8 mouse cellular contexts compared by ENCODE assay signal in the genomic region with DNA sequence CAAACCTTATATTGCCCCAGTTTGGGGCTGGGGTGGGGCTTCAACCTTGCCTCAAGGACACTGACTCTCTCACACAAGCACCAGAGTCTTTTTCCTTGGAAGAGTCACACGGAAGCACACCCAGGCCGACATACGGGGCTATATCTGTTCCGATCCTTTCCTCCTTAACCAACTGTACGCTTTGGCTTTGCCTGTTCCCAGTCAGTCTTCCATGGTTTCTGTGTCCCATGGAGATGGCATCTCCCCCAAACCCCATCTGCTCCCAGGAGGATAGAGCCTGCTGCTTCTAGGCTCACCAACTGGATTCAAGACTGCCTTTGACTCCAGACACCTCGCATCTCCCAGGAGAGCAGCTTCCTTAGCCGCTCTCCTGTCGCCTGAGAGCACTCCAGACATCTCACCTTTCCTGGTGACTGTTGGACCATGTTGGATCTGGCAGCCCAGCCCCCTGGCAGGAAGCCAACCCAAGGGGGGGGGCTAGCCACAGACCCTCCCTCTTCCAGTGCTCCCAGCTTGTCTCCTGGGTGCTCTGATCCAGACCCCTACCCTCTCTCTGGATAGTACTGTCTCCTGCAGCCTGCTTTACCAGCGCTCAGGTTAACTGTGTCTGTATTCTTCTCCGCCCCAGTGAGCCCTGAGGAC. TPM values are rescaled to one million over a fixed set of nuclear protein-coding genes. Genes with fewer than 3 reads are reported as not detected.
DNase-seq lines count a peak whose midpoint lies in the region; ATAC-seq and TF ChIP-seq lines count a peak whose summit lies in the region.
"Had no signal": no experiment of that assay in that cellular context is flagged by ENCODE, and none has a peak within 500 bp of the region (broad histone marks: within the 10 kb centered on the region; RNA-seq: fewer than 3 reads in every experiment).

No protein-coding gene starts in this region.

- TF ChIP-seq CTCF in lung, embryonic 14.5 days (IDR thresholded peaks at IDR 0.05; ENCODE audit: low read depth), result no peak

- H3K27me3 ChIP-seq in lung, embryonic 14.5 days (ENCODE audit: insufficient read depth, low read length), result peaks cover 41% of the 10 kb centered on the region
- peaks cover 58% of the 10 kb centered on the region for H3K27me3 ChIP-seq in embryonic facial prominence, embryonic 12.5 days
- H3K27me3 ChIP-seq in hindbrain, embryonic 13.5 days, result peaks cover 64% of the 10 kb centered on the region
- peaks cover 10% of the 10 kb centered on the region for H3K27me3 ChIP-seq in neural tube, embryonic 14.5 days (ENCODE audit: control insufficient read depth, insufficient read depth, low read length)

- no peak for DNase-seq in lung, embryonic 14.5 days
- DNase-seq in lung, postnatal 36 days, result no peak
- DNase-seq in ovary, adult 18-20 months (ENCODE audit: low spot score), result no peak
- no peak for DNase-seq in urinary bladder, postnatal 4 days (ENCODE audit: low spot score in 2 of 2)
- DNase-seq: right cerebral cortex, postnatal 14 days had no signal

- no peaks in the 10 kb centered on the region for H3K36me3 ChIP-seq in lung, embryonic 14.5 days (ENCODE audit: insufficient read depth)
- H3K36me3 ChIP-seq in embryonic facial prominence, embryonic 12.5 days, result no peaks in the 10 kb centered on the region
- no peaks in the 10 kb centered on the region for H3K36me3 ChIP-seq in hindbrain, embryonic 13.5 days
- H3K36me3 ChIP-seq in neural tube, embryonic 14.5 days (ENCODE audit: control insufficient read depth, insufficient read depth, low read length), result no peaks in the 10 kb centered on the region

- peak overlapping the region; percentile 60 for H3K4me3 ChIP-seq in lung, embryonic 14.5 days (ENCODE audit: low read depth, low read length)
- H3K4me3 ChIP-seq in embryonic facial prominence, embryonic 12.5 days, result peak overlapping the region; percentile 69; the same call in 1 of the 2 replicates
- peak overlapping the region; percentile 59 for H3K4me3 ChIP-seq in hindbrain, embryonic 13.5 days
- H3K4me3 ChIP-seq in neural tube, embryonic 14.5 days (ENCODE audit: low read depth, low read length), result peak overlapping the region; percentile 52

- no peaks in the 10 kb centered on the region; the same call in 1 of the 2 replicates for H3K4me1 ChIP-seq in lung, embryonic 14.5 days (ENCODE audit: insufficient read depth)
- peaks cover 3% of the 10 kb centered on the region; the same call in 1 of the 2 replicates for H3K4me1 ChIP-seq in embryonic facial prominence, embryonic 12.5 days
- H3K4me1 ChIP-seq in hindbrain, embryonic 13.5 days (replicated peaks), result peaks cover 38% of the 10 kb centered on the region
- peaks cover 8% of the 10 kb centered on the region; the same call in 1 of the 2 replicates for H3K4me1 ChIP-seq in neural tube, embryonic 14.5 days (ENCODE audit: control insufficient read depth, insufficient read depth, low read length)

- no peak overlapping the region for H3K9ac ChIP-seq in lung, embryonic 14.5 days
- no peak overlapping the region for H3K9ac ChIP-seq in embryonic facial prominence, embryonic 12.5 days
- H3K9ac ChIP-seq in hindbrain, embryonic 13.5 days, result no peak overlapping the region
- no peak overlapping the region; the same call in 1 of the 2 replicates for H3K9ac ChIP-seq in neural tube, embryonic 14.5 days (replicated peaks; ENCODE audit: low read depth, low read length)

- peak overlapping the region; percentile 93; the same call in 1 of the 2 replicates for H3K4me2 ChIP-seq in lung, embryonic 14.5 days
- peak overlapping the region; percentile 95; the same call in 1 of the 2 replicates for H3K4me2 ChIP-seq in embryonic facial prominence, embryonic 12.5 days (replicated peaks)
- peak overlapping the region; percentile 92 for H3K4me2 ChIP-seq in hindbrain, embryonic 13.5 days
- peak overlapping the region; percentile 93 for H3K4me2 ChIP-seq in neural tube, embryonic 14.5 days (ENCODE audit: low read depth, low read length)

- no peak for ATAC-seq in lung, embryonic 14.5 days (ENCODE audit: insufficient read depth)
- ATAC-seq in embryonic facial prominence, embryonic 12.5 days (ENCODE audit: insufficient number of reproducible peaks, insufficient read depth, low FRiP score, low TSS enrichment), result no peak
- no peak for ATAC-seq in hindbrain, embryonic 13.5 days (ENCODE audit: low FRiP score)
- no peak for ATAC-seq in neural tube, embryonic 14.5 days (ENCODE audit: low read depth)

- no peaks in the 10 kb centered on the region for H3K9me3 ChIP-seq in lung, embryonic 14.5 days (ENCODE audit: low read depth, low read length)
- H3K9me3 ChIP-seq in embryonic facial prominence, embryonic 12.5 days, result no peaks in the 10 kb centered on the region
- H3K9me3 ChIP-seq in hindbrain, embryonic 13.5 days, result no peaks in the 10 kb centered on the region
- H3K9me3 ChIP-seq in neural tube, embryonic 14.5 days (ENCODE audit: control insufficient read depth, low read length), result no peaks in the 10 kb centered on the region

- H3K27ac ChIP-seq in lung, embryonic 14.5 days (ENCODE audit: low read depth), result no peak overlapping the region
- no peak overlapping the region for H3K27ac ChIP-seq in embryonic facial prominence, embryonic 12.5 days
- no peak overlapping the region for H3K27ac ChIP-seq in hindbrain, embryonic 13.5 days
- no peak overlapping the region for H3K27ac ChIP-seq in neural tube, embryonic 14.5 days (ENCODE audit: low read depth, low read length)

- WGBS in lung, embryonic 14.5 days, result 49% methylated on average over 10 of the region's 10 CpGs
- WGBS in embryonic facial prominence, embryonic 12.5 days, result 60% methylated on average over 10 of the region's 10 CpGs
- WGBS in hindbrain, embryonic 13.5 days, result 60% methylated on average over 10 of the region's 10 CpGs
- 55% methylated on average over 10 of the region's 10 CpGs for WGBS in neural tube, embryonic 14.5 days

RNA-seq across cellular contexts. Expression of a gene that starts 38.2 kb away (rescaled TPM):
- polyA plus RNA-seq in lung, embryonic 14.5 days (2014; fragmentation: Nextera tagmentation; extraction: Ambion mirVana), result 0.11 and 0.17 TPM in 2 replicates
- polyA plus RNA-seq in embryonic facial prominence, embryonic 12.5 days (2016; fragmentation: Nextera tagmentation; extraction: Ambion mirVana), result 2.2 and 3.1 TPM in 2 replicates
- polyA plus RNA-seq in hindbrain, embryonic 13.5 days (2015; fragmentation: Nextera tagmentation; extraction: Ambion mirVana), result 54.7 TPM in 2 replicates
- polyA plus RNA-seq in neural tube, embryonic 14.5 days (2014; fragmentation: Nextera tagmentation; extraction: Ambion mirVana), result 25.4 and 30.9 TPM in 2 replicates

RNA-seq across cellular contexts. Expression of a gene that starts 45.3 kb away (rescaled TPM):
- 0.11 TPM in 1 of 2 replicates, not detected in the other for polyA plus RNA-seq in lung, embryonic 14.5 days (2014; fragmentation: Nextera tagmentation; extraction: Ambion mirVana)
- 0.09 TPM in 1 of 2 replicates, not detected in the other for polyA plus RNA-seq in embryonic facial prominence, embryonic 12.5 days (2016; fragmentation: Nextera tagmentation; extraction: Ambion mirVana)
- polyA plus RNA-seq in hindbrain, embryonic 13.5 days (2015; fragmentation: Nextera tagmentation; extraction: Ambion mirVana), result 0.60 and 0.79 TPM in 2 replicates
- 0.37 and 0.62 TPM in 2 replicates for polyA plus RNA-seq in neural tube, embryonic 14.5 days (2014; fragmentation: Nextera tagmentation; extraction: Ambion mirVana)
